Mouse (Mus musculus): ENCODE data around the gene Scn3b.
A peak's percentile ranks its signal among the peaks of the same experiment; 100 is the strongest.

Scn3b gene

GRCm38 (mm10) chr9:40337131-40337820, 68.3 kb downstream of the Scn3b start:
- DNase-seq (ENCODE audit: low spot score in 2 of 2), result peak in 1 of 2 experiments; percentile 23

- no peak for DNase-seq (ENCODE audit: low spot score in 2 of 2)
Measured at GRCm38 (mm10) chr9:40339578-40339977, 70.6 kb downstream of the Scn3b start.
